Comparison of ENCODE assay signal across 8 mouse cellular contexts in genomic region chr10:5288716-5289574, GRCm38 (mm10).
A peak's percentile ranks its signal among the peaks of the same experiment; 100 is the strongest.
DNase-seq lines count a peak whose midpoint lies in the region; ATAC-seq and TF ChIP-seq lines count a peak whose summit lies in the region.

No protein-coding gene starts in this region.

- no peak for TF ChIP-seq CTCF in bone marrow macrophage, adult 2 months (IDR thresholded peaks at IDR 0.05; ENCODE audit: low read depth, low read length)
- TF ChIP-seq CTCF in kidney, postnatal 0 days (IDR thresholded peaks at IDR 0.05; ENCODE audit: low read depth) = peak; percentile 30; the same call in 1 of the 2 replicates

- peaks cover 16% of the 10 kb centered on the region for H3K4me1 ChIP-seq in bone marrow macrophage, adult 2 months (ENCODE audit: control insufficient read depth, insufficient read depth, low read length)
- H3K4me1 ChIP-seq in forebrain, embryonic 12.5 days = no peaks in the 10 kb centered on the region
- H3K4me1 ChIP-seq in heart, embryonic 13.5 days = peaks cover 15% of the 10 kb centered on the region
- H3K4me1 ChIP-seq in kidney, postnatal 0 days (replicated peaks; ENCODE audit: insufficient read depth, low read length) = no peaks in the 10 kb centered on the region
- H3K4me1 ChIP-seq in limb, embryonic 15.5 days = peaks cover 13% of the 10 kb centered on the region; the same call in 1 of the 2 replicates
- no peaks in the 10 kb centered on the region for H3K4me1 ChIP-seq in neural tube, embryonic 14.5 days (ENCODE audit: control insufficient read depth, insufficient read depth, low read length)

- no peak overlapping the region for H3K4me2 ChIP-seq in forebrain, embryonic 12.5 days
- peak overlapping the region; percentile 66 for H3K4me2 ChIP-seq in heart, embryonic 13.5 days
- H3K4me2 ChIP-seq in kidney, postnatal 0 days (ENCODE audit: low read length) = peak overlapping the region; percentile 44
- H3K4me2 ChIP-seq in limb, embryonic 15.5 days = peak overlapping the region; percentile 51
- H3K4me2 ChIP-seq in neural tube, embryonic 14.5 days (ENCODE audit: low read depth, low read length) = no peak overlapping the region

- H3K27ac ChIP-seq in bone marrow macrophage, adult 2 months (ENCODE audit: insufficient read depth, low read depth, low read length) = peak overlapping the region; percentile 62
- no peak overlapping the region; the same call in 1 of the 2 replicates for H3K27ac ChIP-seq in forebrain, embryonic 12.5 days
- H3K27ac ChIP-seq in heart, embryonic 13.5 days (replicated peaks) = peak overlapping the region; percentile 94
- H3K27ac ChIP-seq in kidney, postnatal 0 days = peak overlapping the region; percentile 82
- H3K27ac ChIP-seq in limb, embryonic 15.5 days = peak overlapping the region; percentile 86
- H3K27ac ChIP-seq in neural tube, embryonic 14.5 days (ENCODE audit: low read depth, low read length) = no peak overlapping the region; the same call in 1 of the 2 replicates

- peak; percentile 84 for DNase-seq in kidney, postnatal 0 days (ENCODE audit: low spot score)
- DNase-seq in urinary bladder, postnatal 25 days (ENCODE audit: low spot score) = peak; percentile 51
- no peak for DNase-seq in spleen, postnatal 14 days (ENCODE audit: low spot score in 2 of 2)

- 61% methylated on average over 19 of the region's 19 CpGs for WGBS in forebrain, embryonic 12.5 days
- 13% methylated on average over 19 of the region's 19 CpGs for WGBS in heart, embryonic 13.5 days
- 32% methylated on average over 19 of the region's 19 CpGs for WGBS in kidney, postnatal 0 days
- 10% methylated on average over 19 of the region's 19 CpGs for WGBS in limb, embryonic 15.5 days
- 51% methylated on average over 19 of the region's 19 CpGs for WGBS in neural tube, embryonic 14.5 days

- ATAC-seq in forebrain, embryonic 12.5 days (ENCODE audit: low FRiP score) = peak; percentile 33; the same call in 1 of the 2 replicates
- peak; percentile 68; the same call in 1 of the 2 replicates for ATAC-seq in heart, embryonic 13.5 days (ENCODE audit: extremely low read depth, insufficient number of reproducible peaks, low FRiP score, low TSS enrichment)
- peak; percentile 72 for ATAC-seq in kidney, postnatal 0 days (replicated peaks; ENCODE audit: low FRiP score, low read depth)
- peak; percentile 92 for ATAC-seq in limb, embryonic 15.5 days (ENCODE audit: insufficient number of reproducible peaks, low FRiP score, low TSS enrichment, low read depth)
- ATAC-seq in neural tube, embryonic 14.5 days (ENCODE audit: low read depth) = peak; percentile 60; the same call in 1 of the 2 replicates

- no peaks in the 10 kb centered on the region for H3K9me3 ChIP-seq in forebrain, embryonic 12.5 days
- no peaks in the 10 kb centered on the region; the same call in 1 of the 2 replicates for H3K9me3 ChIP-seq in heart, embryonic 13.5 days
- no peaks in the 10 kb centered on the region for H3K9me3 ChIP-seq in kidney, postnatal 0 days (replicated peaks; ENCODE audit: low read length)
- no peaks in the 10 kb centered on the region for H3K9me3 ChIP-seq in limb, embryonic 15.5 days
- H3K9me3 ChIP-seq in neural tube, embryonic 14.5 days (ENCODE audit: control insufficient read depth, low read length) = no peaks in the 10 kb centered on the region

- H3K36me3 ChIP-seq in forebrain, embryonic 12.5 days (replicated peaks) = no peaks in the 10 kb centered on the region
- H3K36me3 ChIP-seq in heart, embryonic 13.5 days = no peaks in the 10 kb centered on the region
- no peaks in the 10 kb centered on the region for H3K36me3 ChIP-seq in kidney, postnatal 0 days (ENCODE audit: insufficient read depth, low read length)
- H3K36me3 ChIP-seq in limb, embryonic 15.5 days = no peaks in the 10 kb centered on the region
- no peaks in the 10 kb centered on the region for H3K36me3 ChIP-seq in neural tube, embryonic 14.5 days (ENCODE audit: control insufficient read depth, insufficient read depth, low read length)

- TF ChIP-seq POLR2A in bone marrow macrophage, adult 2 months (IDR thresholded peaks at IDR 0.05; ENCODE audit: borderline replicate concordance, low read depth, low read length) = no peak

- no peak overlapping the region for H3K4me3 ChIP-seq in bone marrow macrophage, adult 2 months (ENCODE audit: insufficient read depth, low read length)
- H3K4me3 ChIP-seq in forebrain, embryonic 12.5 days (replicated peaks) = no peak overlapping the region
- H3K4me3 ChIP-seq in heart, embryonic 13.5 days = peak overlapping the region; percentile 51
- peak overlapping the region; percentile 26 for H3K4me3 ChIP-seq in kidney, postnatal 0 days (replicated peaks; ENCODE audit: low read depth, low read length)
- H3K4me3 ChIP-seq in limb, embryonic 15.5 days = peak overlapping the region; percentile 34
- H3K4me3 ChIP-seq in neural tube, embryonic 14.5 days (ENCODE audit: low read depth, low read length) = no peak overlapping the region

- no peaks in the 10 kb centered on the region for H3K27me3 ChIP-seq in forebrain, embryonic 12.5 days
- no peaks in the 10 kb centered on the region for H3K27me3 ChIP-seq in heart, embryonic 13.5 days (replicated peaks)
- no peaks in the 10 kb centered on the region for H3K27me3 ChIP-seq in kidney, postnatal 0 days (ENCODE audit: insufficient read depth, low read length)
- no peaks in the 10 kb centered on the region for H3K27me3 ChIP-seq in limb, embryonic 15.5 days
- no peaks in the 10 kb centered on the region for H3K27me3 ChIP-seq in neural tube, embryonic 14.5 days (ENCODE audit: control insufficient read depth, insufficient read depth, low read length)

- H3K9ac ChIP-seq in forebrain, embryonic 12.5 days = no peak overlapping the region
- H3K9ac ChIP-seq in heart, embryonic 13.5 days = peak overlapping the region; percentile 75
- H3K9ac ChIP-seq in kidney, postnatal 0 days (ENCODE audit: low read depth, low read length) = peak overlapping the region; percentile 38
- 0 out of 2 replicates have a peak overlapping the region, but pooled peaks have one; percentile 33 for H3K9ac ChIP-seq in limb, embryonic 15.5 days
- H3K9ac ChIP-seq in neural tube, embryonic 14.5 days (replicated peaks; ENCODE audit: low read depth, low read length) = no peak overlapping the region

Comparison
In these comparisons a context has a peak if more than half of its experiments do, and no peak if none do; other contexts are left out.
1. H3K27ac ChIP-seq: peak in bone marrow macrophage, adult 2 months (single experiment), heart, embryonic 13.5 days (single experiment), kidney, postnatal 0 days (single experiment) and limb, embryonic 15.5 days (single experiment); none in forebrain, embryonic 12.5 days (single experiment) and neural tube, embryonic 14.5 days (single experiment).
2. H3K4me3 ChIP-seq: peak in heart, embryonic 13.5 days (single experiment), kidney, postnatal 0 days (single experiment) and limb, embryonic 15.5 days (single experiment); none in bone marrow macrophage, adult 2 months (single experiment), forebrain, embryonic 12.5 days (single experiment) and neural tube, embryonic 14.5 days (single experiment).
3. ATAC-seq: peak in every context shown above with its lines; median percentile 92 in limb, embryonic 15.5 days; 72 in kidney, postnatal 0 days; 68 in heart, embryonic 13.5 days; 60 in neural tube, embryonic 14.5 days; 33 in forebrain, embryonic 12.5 days.
4. H3K4me2 ChIP-seq: peak in heart, embryonic 13.5 days (single experiment), kidney, postnatal 0 days (single experiment) and limb, embryonic 15.5 days (single experiment); none in forebrain, embryonic 12.5 days (single experiment) and neural tube, embryonic 14.5 days (single experiment).
5. H3K9ac ChIP-seq: peak in heart, embryonic 13.5 days (single experiment), kidney, postnatal 0 days (single experiment) and limb, embryonic 15.5 days (single experiment); none in forebrain, embryonic 12.5 days (single experiment) and neural tube, embryonic 14.5 days (single experiment).
6. DNase-seq: peak in kidney, postnatal 0 days (single experiment) and urinary bladder, postnatal 25 days (single experiment); none in spleen, postnatal 14 days (0 of 2).